Mouse (Mus musculus) R1 (cell line): ENCODE results near the gene Hmgcs1.
"Not testable (repeated sequence)": the region's sequence is repeated elsewhere in the genome, so short reads cannot be mapped to it uniquely, and the experiment has no call there.

Source experiments
- DNase-seq: peaks from one replicate; pipeline ENCODE4 v3.0.0-alpha.2; 2018; ENCODE audit warnings: low read depth, low spot score

The Hmgcs1 gene

GRCm38 (mm10) chr13:119690039-119690728 lies at the start of gene Hmgcs1:
Hmgcs1 (plus strand) TSS chr13:119690379.
- peak; percentile 100 for DNase-seq

GRCm38 (mm10) chr13:119640504-119640903 lies 49.7 kb upstream of the Hmgcs1 start:
- peak; percentile 44 for DNase-seq

DNA sequence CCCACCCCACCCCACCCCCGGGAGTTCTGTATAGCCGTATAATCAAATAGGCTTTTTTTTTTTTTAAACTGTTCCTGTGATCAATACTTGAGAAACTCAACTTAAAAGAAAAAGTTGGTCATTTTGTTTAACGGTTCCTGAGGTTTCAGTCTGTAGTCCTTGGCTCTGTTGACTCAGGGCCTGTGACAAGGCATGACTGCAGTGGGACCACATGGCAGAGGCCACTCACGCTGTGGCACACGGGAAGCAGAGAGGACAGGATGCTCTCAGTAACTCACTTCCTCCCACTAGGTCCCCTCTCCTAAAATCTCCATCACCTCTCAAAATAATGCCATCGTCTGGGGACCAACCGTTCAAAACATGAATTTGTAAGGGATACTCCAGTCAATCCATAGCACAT lies 49.0 kb upstream of the Hmgcs1 start:
- DNase-seq: no peak

DNA sequence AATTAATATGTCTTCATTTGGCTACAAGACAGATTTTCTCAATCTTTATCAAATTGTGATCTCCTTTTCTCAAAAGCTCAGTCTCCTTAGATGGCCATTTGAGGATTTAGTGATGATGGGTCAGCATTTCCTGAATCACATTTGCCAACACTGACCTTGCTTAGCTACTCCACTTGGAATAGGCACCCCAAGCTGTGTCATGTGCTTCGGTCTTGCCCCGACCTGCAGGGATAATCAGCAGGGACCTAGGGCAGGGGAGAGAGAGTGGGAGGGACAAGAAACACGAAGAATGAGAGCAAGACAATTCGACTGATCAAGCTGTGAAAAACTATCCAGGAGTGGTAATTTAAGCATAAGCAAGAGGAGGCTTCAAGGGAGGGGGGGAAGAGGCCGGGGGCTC lies 45.4 kb upstream of the Hmgcs1 start:
- DNase-seq: no peak

- no peak for DNase-seq
Observed at GRCm38 (mm10) chr13:119646511-119646910, 43.7 kb upstream of the Hmgcs1 start.

- peak; percentile 62 for DNase-seq
Observed at GRCm38 (mm10) chr13:119648891-119649698, 41.1 kb upstream of the Hmgcs1 start.

DNA sequence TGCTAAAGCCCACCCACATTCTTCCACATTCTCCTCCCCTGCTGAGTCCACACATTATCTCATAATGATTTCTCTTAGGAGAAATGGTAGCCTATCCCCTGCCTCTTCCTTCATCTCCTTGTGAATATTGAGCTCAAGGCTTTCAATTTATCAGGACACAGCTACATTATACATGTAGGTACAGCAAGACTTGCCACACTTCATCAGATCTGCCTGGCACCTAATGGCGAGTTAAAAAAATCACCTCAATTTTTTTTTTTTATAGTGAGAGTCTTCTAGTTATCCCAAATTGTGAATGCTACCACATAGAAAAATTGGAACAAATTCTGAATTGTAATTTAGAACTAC lies 40.5 kb upstream of the Hmgcs1 start:
- DNase-seq: no peak

DNA sequence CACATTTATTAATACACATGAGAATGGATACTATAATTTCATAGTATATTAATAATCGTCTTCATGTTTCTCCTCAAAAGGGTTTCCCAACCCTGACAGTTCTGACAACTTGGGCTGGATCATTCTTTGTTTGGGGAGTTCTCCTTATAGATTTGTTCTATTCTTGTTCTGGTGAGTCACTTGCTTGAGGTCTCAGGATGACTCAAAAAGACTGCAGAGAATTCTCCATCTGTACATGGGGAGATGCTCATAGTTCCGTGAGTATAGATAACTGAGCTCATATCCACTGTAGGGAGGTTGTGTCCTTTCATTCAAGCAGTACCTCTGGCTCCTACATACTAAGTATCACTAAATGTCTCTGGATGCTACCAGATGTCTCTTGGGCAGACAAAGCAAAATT lies 35.4 kb upstream of the Hmgcs1 start:
- no peak for DNase-seq

GRCm38 (mm10) chr13:119656246-119656645 lies 33.9 kb upstream of the Hmgcs1 start:
- DNase-seq: no peak

GRCm38 (mm10) chr13:119656846-119657416 lies 33.2 kb upstream of the Hmgcs1 start:
- no peak for DNase-seq

- DNase-seq: not testable (repeated sequence)
Observed at GRCm38 (mm10) chr13:119661420-119661819, 28.8 kb upstream of the Hmgcs1 start.

DNA sequence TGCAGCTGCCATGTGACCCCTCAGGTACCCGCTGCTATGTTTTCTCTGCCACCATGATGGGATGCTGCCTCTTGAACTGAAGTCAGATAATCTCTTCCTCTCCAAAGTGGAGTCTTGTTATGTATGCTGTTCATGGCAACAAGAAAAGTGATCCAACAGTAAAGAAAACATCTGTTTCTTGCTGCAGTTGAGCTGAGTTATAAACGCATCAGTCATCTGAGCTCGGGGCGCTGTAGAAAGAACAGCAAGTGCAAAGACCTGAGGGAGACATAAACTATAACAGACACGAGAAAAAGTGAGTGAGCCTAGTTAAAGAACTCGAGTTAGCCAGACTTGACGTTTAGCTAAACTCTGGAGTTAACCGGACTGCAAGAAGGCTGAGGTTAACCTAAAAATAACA lies 11.4 kb upstream of the Hmgcs1 start:
- no peak for DNase-seq

GRCm38 (mm10) chr13:119679721-119680120 lies 10.5 kb upstream of the Hmgcs1 start:
- DNase-seq: no peak

GRCm38 (mm10) chr13:119681161-119681560 lies 9.0 kb upstream of the Hmgcs1 start:
- no peak for DNase-seq

DNA sequence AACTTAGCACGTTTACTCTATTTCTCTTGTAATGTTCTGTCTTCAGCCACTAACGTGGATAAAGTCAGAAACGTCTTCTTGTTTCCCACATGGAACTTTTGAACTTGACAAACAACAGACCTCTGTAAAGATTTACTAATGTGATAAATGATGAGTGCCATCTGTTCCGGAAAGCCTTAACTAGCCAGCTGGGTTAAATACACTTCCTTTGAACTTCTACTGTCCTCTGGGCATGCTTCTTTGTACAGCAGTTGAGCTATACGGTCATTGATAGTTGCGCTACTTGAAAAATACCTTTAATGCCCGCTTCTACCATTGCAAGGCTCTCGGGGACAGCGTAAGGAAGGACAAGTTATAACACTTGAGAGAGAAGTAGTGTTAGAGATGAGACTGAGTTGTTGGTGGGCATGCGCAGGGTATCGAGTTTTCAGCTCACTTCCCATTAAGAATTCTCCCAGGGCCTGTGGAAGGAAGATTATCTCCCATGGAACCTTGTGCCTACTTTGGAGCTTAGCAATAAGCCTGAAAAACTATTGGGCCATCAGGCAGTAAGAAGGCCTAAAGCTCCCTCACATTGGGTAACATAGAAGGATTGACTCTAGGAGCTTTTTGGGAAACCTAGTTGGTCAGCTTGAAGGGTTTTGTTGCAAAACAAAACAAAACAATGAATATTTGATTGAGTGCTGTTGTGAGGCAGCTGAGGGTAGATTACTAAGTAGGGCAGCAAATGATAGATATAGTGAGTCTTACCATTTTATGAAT lies 5.6 kb upstream of the Hmgcs1 start:
- DNase-seq: no peak

GRCm38 (mm10) chr13:119689709-119690038 lies 505 bp upstream of the Hmgcs1 start:
- no peak for DNase-seq

DNA sequence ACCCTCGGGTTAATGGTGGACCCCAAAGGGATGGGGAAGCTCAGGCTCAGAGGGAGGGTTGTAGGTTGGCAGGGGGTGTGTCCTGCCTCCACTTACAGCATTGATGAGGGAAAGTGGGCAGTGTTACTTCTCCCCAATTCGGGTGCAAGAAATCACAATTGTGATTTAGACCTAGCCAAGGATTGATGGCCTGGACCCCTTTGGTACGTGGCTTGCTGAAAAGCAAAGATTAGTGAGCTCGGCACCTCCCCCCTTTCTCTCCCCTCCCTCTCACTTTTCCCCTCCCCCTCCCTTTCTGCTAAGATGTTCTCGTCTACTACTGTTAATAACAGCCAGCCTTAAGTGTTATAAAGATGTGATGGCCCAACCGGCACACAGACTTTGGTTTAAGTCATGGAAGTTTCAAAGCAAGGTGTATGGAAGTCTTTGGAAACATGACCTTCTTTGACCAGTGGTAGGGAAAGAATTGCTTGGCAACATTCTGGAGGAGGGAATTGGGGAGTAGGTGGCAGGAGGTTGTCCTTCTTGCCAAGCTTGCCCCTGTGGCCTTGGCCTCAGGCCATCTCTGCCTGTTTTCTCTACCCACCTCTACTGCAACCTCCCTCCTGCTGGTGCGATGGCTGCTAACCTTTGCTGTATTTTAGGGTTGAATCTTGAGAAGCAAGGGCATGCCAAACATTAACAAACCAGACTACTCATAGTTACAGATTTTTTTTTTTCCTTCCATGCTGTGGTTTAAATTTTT lies 869 bp downstream of the Hmgcs1 start:
- peak; percentile 56 for DNase-seq

DNA sequence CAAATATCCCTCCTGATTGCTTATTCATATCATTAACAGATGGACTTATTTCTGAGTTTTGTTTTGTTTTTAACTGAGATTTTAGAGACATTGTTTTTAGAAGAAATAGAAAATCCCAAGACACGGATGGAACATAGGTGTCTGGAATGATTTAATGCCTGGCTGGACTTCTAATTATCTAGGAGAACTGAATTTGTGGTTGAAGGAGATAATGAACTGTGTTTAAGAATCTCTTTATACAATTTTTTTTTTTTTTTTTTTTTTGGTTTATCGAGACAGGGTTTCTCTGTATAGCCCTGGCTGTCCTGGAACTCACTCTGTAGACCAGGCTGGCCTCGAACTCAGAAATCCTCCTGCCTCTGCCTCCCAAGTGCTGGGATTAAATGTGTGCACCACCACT lies 1.8 kb downstream of the Hmgcs1 start:
- DNase-seq: not testable (repeated sequence)

DNA sequence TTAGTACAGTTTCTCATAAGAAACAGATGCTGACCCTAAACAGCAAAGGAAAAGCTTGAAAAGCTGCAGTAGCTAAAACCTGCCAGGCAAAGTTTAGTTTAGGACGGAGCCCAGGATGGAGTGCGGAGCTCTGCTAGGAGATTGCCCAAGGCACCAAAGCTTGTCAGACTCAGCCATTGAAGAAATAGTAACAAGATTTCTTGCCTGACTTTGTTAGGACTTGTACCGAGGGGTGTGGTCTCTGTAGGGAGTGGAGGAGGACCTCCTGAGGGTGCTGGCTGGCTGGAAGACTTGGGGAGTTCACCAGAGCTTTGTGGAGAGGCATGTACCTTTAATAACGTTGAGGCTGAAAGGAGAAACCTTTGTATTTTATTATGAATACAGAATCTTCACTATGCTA lies 5.5 kb downstream of the Hmgcs1 start:
- DNase-seq: peak; percentile 52

GRCm38 (mm10) chr13:119696496-119696895 lies 6.3 kb downstream of the Hmgcs1 start:
- peak; percentile 26 for DNase-seq

DNA sequence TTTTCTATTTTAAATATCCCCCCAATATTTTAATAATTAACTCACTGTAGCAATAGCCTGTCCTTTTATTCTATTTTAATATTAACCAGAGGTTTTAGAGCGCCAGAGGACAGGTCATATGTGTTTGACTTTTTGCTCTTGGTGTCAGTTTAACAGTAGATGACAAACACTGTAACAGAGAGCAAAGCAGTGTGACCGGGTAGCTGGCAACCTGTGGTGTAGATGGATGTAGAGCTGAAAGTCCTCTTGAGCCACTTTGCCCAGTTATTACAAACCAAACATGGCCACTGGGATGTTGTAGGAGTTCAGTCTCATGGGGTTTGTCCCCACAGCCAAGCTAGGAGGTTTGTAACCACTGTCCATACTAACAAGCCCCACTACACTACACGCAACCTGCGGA lies 8.3 kb downstream of the Hmgcs1 start:
- no peak for DNase-seq

DNA sequence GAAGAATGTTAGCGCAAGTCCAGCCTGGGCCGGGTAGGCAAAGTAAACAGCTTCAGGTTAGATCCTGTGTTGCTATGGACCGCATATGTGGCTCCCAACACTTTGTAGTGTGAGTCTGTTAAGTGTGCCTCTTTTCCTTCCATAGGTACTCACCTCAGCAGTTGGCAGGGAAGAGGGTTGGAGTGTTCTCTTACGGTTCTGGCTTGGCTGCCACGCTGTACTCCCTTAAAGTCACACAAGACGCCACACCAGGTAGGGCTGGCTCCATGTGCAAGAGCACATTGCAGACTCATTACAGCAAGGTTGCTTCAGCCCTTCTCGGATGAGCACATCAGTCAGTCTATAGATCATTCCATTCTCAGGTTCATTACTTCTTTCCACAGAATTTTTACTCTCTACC lies 14.1 kb downstream of the Hmgcs1 start:
- DNase-seq: no peak
